Mouse (Mus musculus): Measurements from ENCODE around the gene Slc25a38.

DNA sequence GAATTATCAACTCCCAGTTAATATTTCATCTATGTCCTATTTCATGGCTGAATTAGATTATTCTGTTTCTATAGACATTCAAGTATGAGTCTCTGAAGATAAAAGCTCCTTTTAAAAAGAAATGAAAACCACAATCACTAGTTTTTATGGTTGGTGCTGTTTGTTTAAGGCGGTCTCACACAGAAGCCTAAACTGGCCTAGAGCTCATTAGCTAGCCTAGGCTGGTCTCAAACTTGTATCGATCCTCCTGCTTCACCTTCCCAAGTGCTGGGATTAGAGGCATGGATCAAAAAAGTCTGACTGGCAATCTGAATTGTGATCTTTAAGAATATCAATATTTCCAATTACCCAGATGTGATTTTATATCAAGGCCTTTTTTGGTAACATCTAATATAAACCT lies 42.6 kb upstream of the Slc25a38 start:
- no peak for TF ChIP-seq CTCF (IDR thresholded peaks at IDR 0.05; ENCODE audit: low read depth, low read length)
- TF ChIP-seq TAL1 (conservative IDR thresholded peaks at IDR 0.05; ENCODE audit: low read depth, low read length) = no peak
- no peak for TF ChIP-seq GATA1 (IDR thresholded peaks at IDR 0.05; ENCODE audit: borderline replicate concordance, low read length)

Measured in G1E (cell line).